Mouse (Mus musculus) 3T3-L1 (cell line): ENCODE data around the gene Gpalpp1.

Experiments used
- DNase-seq: peaks from one replicate; pipeline ENCODE4 v3.0.0-alpha.2; 2015; ENCODE audit warnings: low read depth, low spot score

The Gpalpp1 gene

GRCm38 (mm10) chr14:76110396-76111221 is at the start of gene Gpalpp1, which contains the start of gene Nufip1:
TSS of gene Gpalpp1 (minus strand) at chr14:76110760.
TSS of gene Nufip1 (plus strand) at chr14:76110891.
- peak; percentile 95 for DNase-seq

DNA sequence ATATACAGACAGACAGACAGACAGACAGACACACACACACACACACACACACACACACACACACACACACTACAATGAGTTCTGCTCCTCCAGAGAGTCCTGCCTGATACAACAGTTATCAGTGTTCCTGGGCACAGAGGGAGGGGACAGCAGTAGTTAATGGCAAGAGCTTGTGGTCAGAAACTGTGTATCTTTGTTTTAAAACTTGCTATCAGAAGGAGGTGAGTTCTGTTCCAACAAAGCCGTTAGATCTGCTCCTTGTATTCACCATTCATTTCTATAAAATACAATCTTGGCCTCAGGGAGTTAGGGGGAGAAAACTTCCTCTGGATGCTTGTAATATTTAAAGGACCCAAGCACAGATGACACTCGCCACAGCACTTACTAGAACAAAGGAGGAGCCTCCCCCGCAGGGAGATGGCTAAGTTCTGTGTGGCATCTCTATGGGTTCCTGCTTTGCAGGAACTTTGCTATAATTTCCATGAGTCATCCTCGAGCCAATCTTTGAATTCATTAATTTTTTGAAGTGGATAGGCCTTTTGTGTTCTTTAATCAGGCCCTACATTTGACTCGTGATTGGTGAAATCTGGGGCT is 47.7 kb upstream of the Gpalpp1 start:
- DNase-seq, result peak; percentile 36

DNA sequence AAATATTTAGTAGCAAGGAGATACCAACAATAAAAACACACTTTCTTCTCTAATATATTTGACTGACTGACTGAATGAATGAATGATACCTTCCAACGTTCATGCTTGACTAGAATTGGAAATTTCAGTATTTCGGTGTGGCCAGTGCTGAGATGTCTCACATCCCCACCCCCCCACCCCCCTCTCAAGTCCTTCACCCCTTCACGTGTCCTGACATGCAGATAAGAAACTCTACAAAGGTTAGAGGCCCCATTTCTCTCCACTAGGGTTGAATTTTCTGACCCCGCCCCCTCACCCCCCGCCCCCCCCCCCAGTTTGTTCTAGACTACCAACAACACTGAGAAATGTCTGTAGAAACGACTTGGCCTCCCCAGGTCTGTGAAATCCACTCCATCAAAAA is 43.3 kb upstream of the Gpalpp1 start:
- no peak for DNase-seq

GRCm38 (mm10) chr14:76153003-76153675 is 42.6 kb upstream of the Gpalpp1 start:
- DNase-seq, result peak; percentile 53

- peak; percentile 92 for DNase-seq
Measured at GRCm38 (mm10) chr14:76152162-76153002, 41.8 kb upstream of the Gpalpp1 start.

GRCm38 (mm10) chr14:76151820-76152161 is 41.2 kb upstream of the Gpalpp1 start:
- DNase-seq, result no peak

GRCm38 (mm10) chr14:76151011-76151410 is 40.5 kb upstream of the Gpalpp1 start:
- DNase-seq, result no peak

- DNase-seq, result no peak
Measured at GRCm38 (mm10) chr14:76150499-76150898, 39.9 kb upstream of the Gpalpp1 start.

GRCm38 (mm10) chr14:76149531-76150179 is 39.1 kb upstream of the Gpalpp1 start:
- DNase-seq, result peak; percentile 94

GRCm38 (mm10) chr14:76148294-76148693 is 37.7 kb upstream of the Gpalpp1 start:
- no peak for DNase-seq

GRCm38 (mm10) chr14:76147061-76147460 is 36.5 kb upstream of the Gpalpp1 start:
- DNase-seq, result peak; percentile 39

DNA sequence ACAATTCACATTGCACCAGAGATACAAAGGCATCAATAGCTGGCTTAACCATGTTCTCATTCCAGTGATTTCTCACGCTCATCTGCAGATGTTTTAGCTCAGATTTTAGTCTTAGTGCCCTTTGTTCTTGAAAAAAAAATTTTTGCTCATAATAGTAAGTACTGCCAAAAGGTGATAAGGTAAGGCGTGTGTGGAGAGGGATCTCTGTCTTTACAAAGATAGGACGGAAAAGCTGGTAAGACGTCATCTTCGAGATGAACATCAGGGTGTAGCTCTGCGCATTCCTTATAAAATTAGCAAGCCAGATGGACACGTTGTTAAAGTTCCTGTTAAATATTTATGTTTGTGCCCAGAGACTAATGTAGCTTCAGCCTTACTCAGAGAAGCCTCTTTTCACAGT is 35.3 kb upstream of the Gpalpp1 start:
- DNase-seq, result no peak

DNA sequence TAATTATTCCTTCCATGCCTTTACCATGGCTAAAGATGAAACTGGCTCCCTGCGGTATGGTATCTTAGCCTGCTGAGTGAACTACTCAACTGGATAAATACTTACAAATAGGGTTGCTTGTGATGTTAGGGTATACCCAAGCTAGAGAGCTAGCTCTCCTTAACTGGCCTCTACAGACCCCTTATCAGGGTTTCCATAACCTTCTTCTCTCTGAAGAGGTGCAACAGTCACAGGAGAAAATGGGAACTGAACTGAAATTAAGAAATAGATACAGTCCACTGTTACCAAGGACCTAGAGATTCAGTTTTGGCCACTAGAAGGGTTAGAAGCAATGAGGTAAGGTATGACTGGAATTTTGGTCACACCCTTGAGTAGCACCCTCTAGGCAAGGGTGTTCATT is 34.7 kb upstream of the Gpalpp1 start:
- no peak for DNase-seq

DNA sequence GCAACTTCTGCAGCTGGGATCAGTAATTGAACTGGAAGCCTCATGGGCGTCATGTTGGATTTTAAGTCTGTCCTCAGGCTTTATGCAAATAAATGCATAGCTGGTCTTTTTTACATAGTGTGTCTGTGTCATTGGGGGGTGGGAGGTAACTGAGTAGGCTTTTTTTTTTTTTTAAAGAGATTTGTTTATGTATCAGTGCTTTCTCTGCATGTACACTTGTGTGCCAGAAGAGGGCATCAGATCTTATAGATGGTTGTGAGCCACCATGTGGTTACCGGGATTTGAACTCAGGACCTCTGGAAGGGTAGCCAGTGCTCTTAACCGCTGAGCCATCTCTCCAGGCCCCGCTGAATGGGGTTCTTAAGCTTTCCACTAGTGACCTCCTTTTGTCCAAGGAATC is 24.4 kb upstream of the Gpalpp1 start:
- DNase-seq, result no peak

DNA sequence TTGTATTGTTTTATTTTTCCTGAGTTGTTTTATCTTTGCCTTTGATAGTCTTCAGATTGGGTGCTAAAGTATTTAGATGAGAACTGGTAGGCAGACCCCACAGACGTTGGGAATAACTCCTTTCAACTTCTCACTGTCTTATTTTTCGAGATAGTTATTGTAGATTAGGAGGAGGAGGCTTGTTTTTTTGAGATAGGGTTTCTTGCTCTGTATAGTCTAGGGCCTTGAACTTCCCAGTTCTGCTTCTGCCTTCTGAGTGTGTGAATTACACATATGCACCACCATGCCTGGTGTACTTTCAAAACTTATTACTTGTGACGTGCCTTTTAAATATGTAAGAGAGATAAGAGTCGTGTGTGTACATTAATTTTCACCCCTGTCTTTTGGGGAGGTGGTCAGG is 17.6 kb upstream of the Gpalpp1 start:
- no peak for DNase-seq

DNA sequence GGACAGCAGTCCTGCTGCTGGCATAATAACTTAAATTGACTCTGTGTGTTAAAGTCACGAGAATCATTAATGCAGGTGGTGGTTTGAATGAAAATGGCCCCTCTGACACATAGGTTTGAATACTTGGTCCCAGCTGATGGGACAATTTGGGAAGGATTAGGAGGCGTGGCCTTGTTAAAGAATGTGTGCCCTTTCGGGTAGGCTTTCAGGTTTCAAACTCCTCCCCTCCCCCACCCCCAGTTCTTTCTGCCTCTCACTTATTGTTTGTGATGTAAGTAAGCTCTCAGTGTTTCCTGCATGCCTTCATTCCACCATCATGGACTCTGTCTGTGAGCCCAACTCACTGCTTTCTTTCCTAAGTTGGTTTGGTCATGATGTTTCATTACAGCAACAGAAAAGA is 16.8 kb upstream of the Gpalpp1 start:
- no peak for DNase-seq

DNA sequence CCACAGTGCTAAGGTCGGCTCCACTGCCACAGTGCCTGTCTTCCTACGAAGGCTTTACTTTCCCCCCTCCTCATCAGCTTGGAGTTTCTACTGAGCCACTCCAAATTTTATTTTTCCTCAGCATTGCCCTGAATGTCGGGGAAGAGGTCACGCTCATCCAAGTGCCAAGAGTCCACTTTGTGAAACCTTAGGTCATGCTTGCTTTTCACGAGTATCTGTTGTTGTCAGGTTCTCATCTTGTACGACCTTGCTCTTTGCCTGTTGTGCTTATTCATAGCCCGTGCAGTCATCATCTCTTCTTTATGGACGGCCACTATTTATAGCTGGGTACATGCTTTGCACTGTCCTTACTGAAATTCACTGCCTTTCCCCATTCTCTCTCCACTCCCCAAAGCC is 12.1 kb upstream of the Gpalpp1 start:
- no peak for DNase-seq

DNA sequence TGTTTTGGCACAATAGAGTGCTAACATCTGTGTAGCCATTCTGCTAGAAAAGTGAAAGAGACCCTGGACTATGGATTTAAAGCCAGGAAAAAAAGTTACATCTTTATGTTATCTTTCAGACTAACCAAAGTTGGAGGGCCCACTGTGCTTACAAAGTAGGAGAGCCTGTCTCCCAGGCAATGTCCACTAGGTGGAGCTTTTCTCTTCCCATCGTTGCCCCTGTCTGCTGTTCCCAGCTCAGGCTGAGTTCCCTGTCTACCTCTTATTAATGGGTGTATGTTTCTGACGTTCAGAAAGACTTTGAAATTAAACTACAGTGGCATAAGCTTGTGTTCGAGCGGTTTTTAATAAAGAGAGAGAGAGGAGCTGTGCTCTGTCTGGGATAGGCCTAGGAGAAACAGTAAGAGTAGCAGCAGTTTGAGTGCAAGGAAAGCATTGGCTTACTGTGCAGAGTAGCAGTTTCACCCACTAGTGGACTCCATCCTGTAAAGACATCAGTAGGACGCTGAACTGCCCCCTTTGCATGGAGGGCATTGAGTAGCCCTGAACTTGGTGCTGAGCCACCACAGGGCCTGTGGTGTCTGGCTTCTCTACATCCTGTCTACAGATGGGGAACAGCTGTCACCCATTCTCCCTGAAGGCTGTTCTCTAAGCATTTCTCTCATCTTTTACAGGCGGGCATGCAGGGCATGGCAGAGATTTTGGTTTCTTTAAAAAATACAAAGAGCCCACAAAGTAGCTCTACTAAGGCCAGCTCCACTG is 11.5 kb upstream of the Gpalpp1 start:
- peak; percentile 64 for DNase-seq

GRCm38 (mm10) chr14:76120472-76120871 is 9.9 kb upstream of the Gpalpp1 start:
- no peak for DNase-seq

DNA sequence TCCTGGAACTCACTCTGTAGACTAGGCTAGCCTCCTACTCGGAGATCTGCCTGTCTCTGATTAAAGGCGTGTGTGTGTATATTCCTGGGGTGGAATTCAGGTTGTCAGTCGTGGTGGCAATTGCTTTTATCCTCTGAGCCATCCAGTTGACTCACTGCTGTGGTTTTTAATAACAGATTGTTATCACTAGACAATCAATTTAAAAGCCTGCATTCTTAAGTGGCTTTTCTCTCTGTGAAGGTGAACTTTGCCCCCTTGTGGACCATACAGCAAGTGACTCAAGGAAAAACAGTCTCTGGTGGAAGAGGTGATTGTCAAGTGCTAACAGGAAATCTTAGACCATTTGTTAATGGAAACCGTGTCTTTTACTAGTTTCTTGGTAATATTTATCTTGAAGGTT is 8.4 kb upstream of the Gpalpp1 start:
- peak; percentile 54 for DNase-seq

DNA sequence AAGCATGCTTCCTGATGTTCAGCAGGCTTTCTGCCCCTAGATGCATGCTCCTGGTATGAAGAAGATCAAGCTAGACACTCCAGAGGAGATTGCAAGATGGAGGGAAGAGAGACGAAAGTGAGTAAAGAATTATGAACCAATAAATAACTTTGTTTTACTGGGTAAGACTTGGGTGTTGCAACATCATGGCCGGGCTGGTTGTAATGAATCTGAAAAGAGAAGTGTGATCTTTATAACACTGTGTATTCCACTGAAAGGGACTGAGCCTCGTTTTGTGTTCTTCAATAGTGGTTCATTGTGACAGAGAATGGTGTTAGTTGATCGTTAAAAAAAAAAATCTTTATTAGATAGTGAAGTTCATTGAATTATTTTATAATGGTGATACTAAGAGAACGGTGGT is 5.2 kb upstream of the Gpalpp1 start:
- DNase-seq, result no peak
